Mouse (Mus musculus) G1E-ER4 (cell line): ENCODE measurements around the gene Ppp1r18. TPM values are rescaled to one million over a fixed set of nuclear protein-coding genes. Genes with fewer than 3 reads are reported as not detected.
A peak's percentile ranks its signal among the peaks of the same experiment; 100 is the strongest.

ENCODE experiments used
- GATA1 ChIP-seq: IDR thresholded peaks from one replicate; pipeline ENCODE4 v1.8.0; 2012; ENCODE audit warnings: low read length, inconsistent platforms
- polyA plus RNA-seq: library from polyadenylated mRNA; stranded (reverse); fragments of >175 nt; gene quantifications from 2 replicates; pipeline ENCODE4 v1.2.3, GENCODE M21; 2012

Gene Ppp1r18
- polyA plus RNA-seq, 1 experiment = 37.7 TPM

GRCm38 (mm10) chr17:35859835-35860234 is 5.6 kb upstream of the Ppp1r18 start:
- TF ChIP-seq GATA1 = no peak

GRCm38 (mm10) chr17:35860831-35861197 is 4.6 kb upstream of the Ppp1r18 start:
- no peak for TF ChIP-seq GATA1

GRCm38 (mm10) chr17:35861198-35861857 is 4.1 kb upstream of the Ppp1r18 start, which contains the start of gene Nrm:
Gene Nrm (plus strand): TSS chr17:35861318.
- peak; percentile 35 for TF ChIP-seq GATA1

DNA sequence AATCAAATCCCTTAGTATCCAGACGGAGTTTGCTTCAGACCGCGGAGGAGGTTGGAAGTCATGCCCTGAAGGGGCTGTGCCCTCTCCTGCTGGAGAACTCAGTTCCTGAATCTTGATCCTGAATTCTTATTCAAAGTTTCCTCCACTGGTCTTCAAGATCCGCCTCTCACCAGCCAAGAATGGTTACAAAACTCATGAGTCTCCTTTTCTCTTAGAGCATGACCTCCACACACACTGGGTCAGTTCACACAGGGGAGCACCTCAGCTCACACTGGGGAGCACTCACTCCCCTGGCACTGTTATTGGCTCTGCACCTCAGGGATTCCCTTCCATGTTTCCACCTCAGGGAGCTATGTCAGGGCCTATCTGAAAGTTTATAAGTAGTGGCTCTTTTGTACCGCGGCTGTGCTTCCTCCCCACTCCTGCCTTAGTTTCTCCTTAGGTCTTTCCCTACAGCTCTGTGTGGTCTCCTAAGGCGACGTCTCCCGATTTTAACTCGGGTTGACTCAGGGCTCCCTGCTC is 500 bp upstream of the Ppp1r18 start:
- no peak for TF ChIP-seq GATA1

DNA sequence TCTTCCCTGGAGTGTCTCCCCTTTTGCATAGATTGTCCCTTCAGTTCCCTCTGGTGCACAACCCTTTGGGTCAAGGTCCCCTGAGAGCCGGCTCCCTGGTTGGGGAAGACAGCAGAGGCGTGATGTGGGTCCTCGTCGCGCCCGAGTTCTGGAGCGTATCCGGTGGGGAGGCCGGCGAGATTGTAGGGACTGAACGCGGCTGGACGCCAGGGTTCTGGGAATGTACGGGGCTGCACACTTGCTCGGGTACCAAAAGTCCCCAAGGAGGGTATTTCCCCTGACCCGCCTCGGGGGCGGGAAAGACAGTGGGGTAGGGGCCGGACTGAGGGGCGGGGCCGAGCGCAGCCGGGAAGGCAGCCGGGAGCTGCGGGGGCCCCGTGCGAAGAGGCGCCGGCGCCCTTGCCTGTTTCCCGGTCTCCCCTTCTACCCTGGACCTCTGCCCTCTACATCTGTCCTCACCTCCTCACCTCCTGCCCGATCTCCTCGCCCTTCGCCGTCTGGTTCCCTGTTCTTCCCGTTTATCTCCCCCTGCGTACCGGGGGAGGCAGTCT is 963 bp downstream of the Ppp1r18 start:
- TF ChIP-seq GATA1 = no peak

- TF ChIP-seq GATA1 = no peak
These were observed 1.8 kb downstream of the Ppp1r18 start for GRCm38 (mm10) chr17:35866911-35867890.

DNA sequence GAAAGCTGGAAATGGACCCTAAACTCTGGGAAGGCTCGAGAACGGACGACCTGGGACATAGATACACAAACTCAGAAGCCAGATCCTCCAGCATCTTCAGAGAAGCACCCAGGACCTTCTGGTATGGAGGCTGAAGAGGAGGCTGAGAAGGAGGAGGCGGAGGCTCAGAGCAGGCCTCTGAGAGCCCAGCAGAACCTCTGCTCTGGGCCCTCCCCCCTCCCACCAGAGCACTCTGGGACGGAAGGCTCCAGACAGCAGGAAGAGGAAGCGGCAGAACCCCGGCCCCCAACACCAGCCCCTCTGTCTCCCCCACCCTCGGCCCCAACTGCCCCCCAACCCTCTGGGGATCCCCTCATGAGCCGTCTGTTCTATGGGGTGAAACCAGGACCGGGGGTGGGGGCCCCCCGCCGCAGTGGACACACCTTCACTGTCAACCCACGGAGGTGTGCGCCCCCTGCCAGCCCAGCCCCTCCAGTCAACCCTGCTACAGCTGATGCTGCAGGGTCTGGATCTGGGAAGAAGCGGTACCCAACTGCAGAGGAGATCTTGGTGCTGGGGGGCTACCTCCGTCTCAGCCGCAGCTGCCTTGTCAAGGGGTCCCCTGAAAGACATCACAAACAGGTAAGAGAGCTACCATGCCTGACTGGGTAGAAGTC is 2.9 kb downstream of the Ppp1r18 start:
- TF ChIP-seq GATA1 = no peak

DNA sequence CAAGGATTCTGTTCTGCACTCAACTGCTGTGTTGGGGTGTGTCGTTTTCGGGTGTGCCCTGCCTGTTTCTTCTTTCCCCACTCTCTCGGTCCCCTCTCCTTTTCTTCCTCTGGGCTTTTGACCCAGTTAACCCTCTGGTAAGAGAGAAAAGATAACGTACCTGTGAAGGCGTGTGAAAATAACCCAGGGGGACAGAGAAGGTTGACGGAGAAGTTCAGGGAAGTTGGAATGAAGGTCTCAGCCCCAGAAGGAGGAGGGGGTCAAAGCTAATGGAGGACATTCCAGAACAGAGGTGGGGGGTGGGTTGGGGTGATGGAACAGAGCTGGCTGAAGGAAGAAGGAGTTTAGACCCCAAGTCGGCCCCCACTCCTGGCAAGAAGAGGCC is 3.6 kb downstream of the Ppp1r18 start:
- TF ChIP-seq GATA1 = no peak

GRCm38 (mm10) chr17:35869346-35870067 is 4.1 kb downstream of the Ppp1r18 start:
- TF ChIP-seq GATA1 = no peak

DNA sequence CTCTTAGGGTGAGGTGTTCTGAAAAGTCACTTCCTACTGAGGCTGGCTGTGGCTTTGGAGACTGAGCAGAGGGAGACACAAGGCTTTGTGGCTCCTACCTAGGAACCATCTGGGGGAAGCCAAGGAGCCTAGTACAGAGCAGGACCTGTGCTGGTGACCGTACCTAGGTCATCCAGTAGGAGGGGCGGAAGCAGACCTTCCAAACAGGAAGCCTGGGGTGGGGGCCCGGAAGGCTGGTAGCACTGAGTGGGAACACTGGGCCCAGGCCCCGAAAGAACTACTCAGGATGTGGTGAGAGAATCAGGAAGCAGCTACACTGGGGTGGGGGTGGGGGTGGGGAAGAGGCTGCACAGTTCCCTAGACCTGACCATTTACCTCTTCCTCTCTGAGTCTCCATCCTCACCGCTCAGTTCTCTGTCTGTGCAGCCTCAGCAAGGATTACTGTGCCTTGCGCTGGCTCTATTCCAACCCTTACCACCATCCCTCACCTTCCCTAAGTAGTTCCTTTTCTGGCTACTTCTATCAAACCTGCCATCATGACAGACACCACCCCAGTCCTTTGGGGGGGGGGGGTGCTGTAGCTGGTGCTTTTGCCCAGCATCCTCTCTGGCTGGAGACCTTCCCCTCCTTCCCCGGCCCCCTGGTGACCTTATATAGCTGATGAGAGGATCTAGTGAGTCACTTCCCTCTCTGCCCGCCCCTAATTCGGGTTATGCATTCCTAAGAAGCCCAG is 4.9 kb downstream of the Ppp1r18 start:
- TF ChIP-seq GATA1 = no peak

DNA sequence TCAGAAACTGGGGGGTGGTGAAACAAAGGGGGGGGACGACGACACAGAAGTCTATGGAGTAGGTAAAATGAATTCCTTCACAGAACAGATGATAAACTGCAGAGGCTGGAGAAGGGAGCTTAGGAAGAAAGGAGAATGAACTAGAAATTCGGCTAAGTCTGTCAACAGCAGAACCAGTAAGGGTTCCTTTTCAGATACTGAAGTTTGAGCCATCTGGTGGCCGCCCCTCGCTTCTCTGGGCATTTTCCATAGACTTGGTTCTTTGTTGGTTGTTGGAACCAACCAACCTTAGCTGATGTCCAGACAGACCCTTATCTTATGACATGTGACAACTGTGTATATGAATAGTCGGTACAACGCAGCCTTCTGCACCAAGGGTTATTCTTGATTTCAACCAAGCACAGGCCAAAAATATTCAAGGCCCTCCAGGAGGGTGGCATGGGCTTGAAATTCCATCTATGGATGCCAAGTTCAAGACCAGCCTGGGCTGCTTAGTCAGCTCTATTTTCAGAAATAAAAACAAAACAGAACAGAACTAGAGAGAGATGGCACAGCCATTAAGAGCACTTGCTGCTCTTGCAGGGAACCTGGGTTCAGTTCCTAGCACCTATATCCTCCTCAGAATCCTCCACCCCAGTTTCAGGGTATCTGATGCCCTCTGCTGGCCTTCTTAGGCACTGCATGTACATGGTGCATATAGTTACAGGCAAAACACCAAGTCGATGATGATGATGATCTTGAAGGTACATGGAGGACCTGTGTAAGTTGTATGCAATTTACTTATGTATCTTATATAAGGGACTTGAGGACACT is 5.7 kb downstream of the Ppp1r18 start:
- no peak for TF ChIP-seq GATA1

GRCm38 (mm10) chr17:35873774-35874519 is 8.6 kb downstream of the Ppp1r18 start:
- TF ChIP-seq GATA1 = peak; percentile 73

DNA sequence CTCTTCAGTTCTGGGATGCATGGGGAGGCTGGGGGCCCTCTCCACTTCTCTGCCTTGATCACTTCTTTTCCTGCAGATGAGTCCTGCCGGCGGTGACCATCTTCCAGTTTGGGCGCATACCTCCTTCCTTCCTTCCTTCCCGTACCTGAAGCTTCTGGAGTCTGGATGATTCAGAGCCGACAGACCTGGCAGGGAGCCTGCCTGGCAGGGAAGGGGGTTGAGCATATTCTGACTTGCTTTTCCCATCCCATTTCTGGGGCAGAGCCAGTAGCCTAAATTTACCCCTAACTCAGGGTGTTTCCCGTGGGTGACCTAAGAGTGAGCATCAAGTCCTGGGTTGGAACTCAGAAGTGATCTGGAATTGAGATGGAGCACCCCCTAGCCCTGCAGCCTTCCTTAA is 9.3 kb downstream of the Ppp1r18 start:
- TF ChIP-seq GATA1 = no peak
